Mouse (Mus musculus) cerebellum, postnatal 4 days (tissue): ENCODE data around the gene Nabp2.

Experiments used
- DNase-seq, 2 experiments: peaks; one replicate each; pipeline ENCODE4 v3.0.0; 2022; ENCODE audit warnings: low spot score in 2 of 2, mixed read lengths in 1 of 2

The Nabp2 gene

GRCm38 (mm10) chr10:128358796-128359195, 52.5 kb downstream of the Nabp2 start:
- peak in 1 of 2 experiments; percentile 45 for DNase-seq
